Mouse (Mus musculus) C2C12 (cell line): ENCODE data around the gene Pcnt. TPM values are rescaled to one million over a fixed set of nuclear protein-coding genes. Genes with fewer than 3 reads are reported as not detected.

ENCODE experiments used
- H3K27me3 ChIP-seq: one replicate; pipeline ENCODE4 v1.6.1; 2011; ENCODE audit not compliant: control insufficient read depth, insufficient read depth, insufficient read length
- H3K36me3 ChIP-seq: one replicate; pipeline ENCODE4 v1.6.1; 2011; ENCODE audit not compliant: control insufficient read depth, insufficient read depth
- H3K4me3 ChIP-seq: one replicate; pipeline ENCODE4 v1.5.1; 2011; ENCODE audit warnings: mild to moderate bottlenecking, control low read depth; ENCODE audit not compliant: poor library complexity, insufficient read depth, severe bottlenecking
- H3K79me2 ChIP-seq: one replicate; pipeline ENCODE4 v1.6.1; 2011; ENCODE audit not compliant: control insufficient read depth, insufficient read depth
- H3K79me3 ChIP-seq: one replicate; pipeline ENCODE4 v1.6.1; 2011; ENCODE audit warnings: low read depth, control low read depth
- H3ac ChIP-seq: one replicate; pipeline ENCODE3; 2011; ENCODE audit warnings: low read depth; ENCODE audit not compliant: control insufficient read depth, insufficient read length
- CEBPB ChIP-seq: IDR thresholded peaks from one replicate; pipeline ENCODE4 v1.6.1; 2011; ENCODE audit warnings: low read depth, mild to moderate bottlenecking, control low read depth, moderate library complexity
- CTCF ChIP-seq: IDR thresholded peaks from one replicate; pipeline ENCODE4 v1.5.1; 2011; ENCODE audit not compliant: control insufficient read depth, insufficient read depth, insufficient read length
- FOSL1 ChIP-seq: IDR thresholded peaks from one replicate; pipeline ENCODE4 v1.8.0; 2011; ENCODE audit warnings: mild to moderate bottlenecking, low read length; ENCODE audit not compliant: poor library complexity, insufficient read depth, severe bottlenecking
- MAX ChIP-seq: IDR thresholded peaks from one replicate; pipeline ENCODE4 v1.6.1; 2011; ENCODE audit warnings: mild to moderate bottlenecking, control low read depth
- MYOD1 ChIP-seq: IDR thresholded peaks from one replicate; pipeline ENCODE4 v1.6.1; 2011; ENCODE audit warnings: low read depth; ENCODE audit not compliant: control insufficient read depth, insufficient read length
- MYOG ChIP-seq: IDR thresholded peaks from one replicate; pipeline ENCODE4 v1.6.1; 2011; ENCODE audit not compliant: control insufficient read depth, insufficient read length; ENCODE audit errors: extremely low read depth
- USF1 ChIP-seq: IDR thresholded peaks from one replicate; pipeline ENCODE4 v1.6.1; 2011; ENCODE audit warnings: low read depth, mild to moderate bottlenecking, control low read depth, moderate library complexity
- polyA plus RNA-seq: library from polyadenylated mRNA; unstranded; fragments of >200 nt; fragmentation: generic; extraction: Trizol; gene quantifications from one replicate; pipeline ENCODE4 v1.2.1, GENCODE M21; 2012; ENCODE audit warnings: missing spikeins

The Pcnt gene
- polyA plus RNA-seq, 1 experiment: 15.5 TPM

DNA sequence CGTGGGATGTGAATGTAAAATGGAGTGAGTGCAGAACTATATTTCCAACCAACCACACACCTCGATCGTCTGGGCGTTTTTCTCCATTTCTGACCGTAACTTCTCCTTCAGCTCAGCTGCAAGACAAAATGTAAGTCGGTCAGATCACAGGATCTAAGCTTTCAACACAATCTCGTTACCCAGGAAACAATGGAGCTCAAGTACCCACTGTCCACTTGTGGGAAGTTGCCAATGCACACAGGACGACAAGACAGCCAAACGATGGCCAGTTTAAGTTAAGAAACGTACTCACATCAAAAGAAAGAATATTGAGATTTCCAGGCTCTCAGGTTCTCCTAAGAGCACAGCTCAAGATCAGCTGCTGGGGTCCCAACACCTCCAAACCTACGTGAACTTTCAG is 8.7 kb downstream of the Pcnt start:
- no peaks in the 10 kb centered on the region for H3K27me3 ChIP-seq
- H3K36me3 ChIP-seq: peaks cover 94% of the 10 kb centered on the region
- no peak overlapping the region for H3ac ChIP-seq
- H3K4me3 ChIP-seq: no peak overlapping the region
- H3K79me3 ChIP-seq: peaks cover 6% of the 10 kb centered on the region
- TF ChIP-seq FOSL1 (no peak), USF1 (no peak), CTCF (no peak), MAX (no peak), MYOG (no peak), CEBPB (no peak)
- H3K79me2 ChIP-seq: peaks cover 13% of the 10 kb centered on the region

DNA sequence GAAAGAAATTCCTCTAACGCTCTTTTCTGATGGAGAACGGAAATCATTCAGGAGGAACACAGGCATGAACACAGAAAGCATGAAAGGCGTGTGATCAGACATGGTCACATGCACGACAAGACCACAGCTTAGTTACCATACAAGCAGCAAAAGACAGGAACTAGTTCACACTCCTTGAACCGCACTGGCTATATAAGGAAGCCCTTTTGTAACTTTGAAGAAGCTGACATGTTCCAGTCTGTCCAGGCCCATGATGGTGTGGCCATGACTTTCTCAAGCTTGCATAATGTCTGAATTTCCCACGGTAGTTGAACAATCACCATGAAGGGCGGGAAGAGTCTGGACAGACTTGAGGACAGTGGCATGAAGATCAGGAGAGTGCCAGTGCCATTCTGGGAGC is 16.9 kb downstream of the Pcnt start:
- Histone ChIP-seq H3K79me3 (no peaks in the 10 kb centered on the region), H3ac (no peak overlapping the region)

DNA sequence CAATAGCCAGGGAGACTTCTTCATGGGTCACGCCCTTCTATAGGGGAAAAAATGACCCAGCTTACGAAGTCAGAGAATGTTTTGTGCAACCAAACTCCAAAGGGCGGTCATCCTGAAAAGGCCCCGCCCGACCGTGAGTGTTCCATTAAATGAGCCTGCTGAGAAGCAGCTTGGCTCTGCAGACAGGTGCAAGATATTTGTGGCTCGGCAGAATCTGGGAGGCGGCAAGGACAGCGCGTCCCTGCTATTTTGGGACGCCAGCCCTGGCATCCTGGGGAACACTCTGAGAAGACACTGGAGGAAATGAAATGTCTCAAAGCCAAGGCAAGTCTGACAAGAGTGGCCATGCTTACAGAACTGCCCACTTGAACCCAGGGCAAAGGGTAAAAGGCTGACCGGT is 25.8 kb downstream of the Pcnt start:
- no peaks in the 10 kb centered on the region for H3K27me3 ChIP-seq
- TF ChIP-seq CEBPB (no peak), FOSL1 (no peak), MAX (no peak), CTCF (no peak), MYOG (no peak), USF1 (no peak), MYOD1 (no peak)
- no peaks in the 10 kb centered on the region for H3K79me2 ChIP-seq
- no peaks in the 10 kb centered on the region for H3K79me3 ChIP-seq
- no peak overlapping the region for H3ac ChIP-seq
- peaks cover 92% of the 10 kb centered on the region for H3K36me3 ChIP-seq
- H3K4me3 ChIP-seq: no peak overlapping the region

More for the DNA sequence above, 16.9 kb downstream of the Pcnt start:
- Histone ChIP-seq H3K36me3 (peaks cover 82% of the 10 kb centered on the region), H3K27me3 (no peaks in the 10 kb centered on the region), H3K4me3 (no peak overlapping the region), H3K79me2 (no peaks in the 10 kb centered on the region)
- no peak for TF ChIP-seq MAX
- TF ChIP-seq MYOD1: no peak
- no peak for TF ChIP-seq MYOG
- no peak for TF ChIP-seq FOSL1
- no peak for TF ChIP-seq USF1
- no peak for TF ChIP-seq CEBPB
- TF ChIP-seq CTCF: no peak

DNA sequence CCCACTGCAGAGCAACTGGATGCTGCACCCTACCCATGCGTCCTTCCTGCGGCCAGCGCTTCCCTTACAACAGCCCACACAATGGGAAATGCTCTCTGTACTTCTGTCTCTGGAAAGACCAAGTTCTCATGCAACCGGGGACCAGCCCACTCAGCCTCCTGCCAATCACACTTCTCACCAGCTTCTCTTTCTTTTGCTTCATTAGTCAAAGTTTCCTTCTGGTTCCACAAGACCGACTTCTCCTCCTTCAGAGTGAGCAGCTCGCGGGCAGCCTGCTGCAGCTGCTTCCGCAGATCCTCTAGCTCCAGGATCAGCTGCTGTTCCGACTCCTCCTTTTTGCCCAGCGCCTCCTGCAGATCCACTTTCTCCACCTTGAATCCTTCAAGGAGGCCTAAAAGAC is 34.1 kb downstream of the Pcnt start:
- TF ChIP-seq CTCF (no peak), MYOD1 (no peak), CEBPB (no peak), FOSL1 (no peak), MAX (no peak), USF1 (no peak), MYOG (no peak)
- H3K79me2 ChIP-seq: no peaks in the 10 kb centered on the region
- no peaks in the 10 kb centered on the region for H3K27me3 ChIP-seq
- peaks cover 87% of the 10 kb centered on the region for H3K36me3 ChIP-seq
- H3K4me3 ChIP-seq: no peak overlapping the region
- H3K79me3 ChIP-seq: no peaks in the 10 kb centered on the region
- H3ac ChIP-seq: no peak overlapping the region

DNA sequence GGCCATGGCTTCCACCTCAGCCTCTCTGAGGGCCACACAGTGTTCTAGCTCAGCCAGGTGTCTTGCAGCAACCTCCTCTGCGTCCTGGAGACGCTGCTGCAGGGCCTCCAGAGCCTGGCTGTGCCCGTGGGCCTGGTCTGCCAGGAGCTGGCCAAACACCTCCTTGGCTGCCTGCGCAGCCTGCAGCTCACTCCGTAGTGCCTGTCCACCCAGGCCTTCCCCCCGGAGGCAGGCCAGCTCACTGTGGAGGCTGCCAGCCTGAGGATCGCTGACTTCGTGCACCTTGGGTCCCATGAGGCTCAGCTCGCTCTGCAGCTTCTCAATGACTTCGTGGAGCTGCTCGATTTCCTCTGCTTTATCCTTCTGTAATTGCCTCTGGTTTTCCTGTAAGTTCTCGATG is 50.0 kb downstream of the Pcnt start:
- H3K79me2 ChIP-seq: no peaks in the 10 kb centered on the region
- no peak overlapping the region for H3ac ChIP-seq
- H3K27me3 ChIP-seq: no peaks in the 10 kb centered on the region
- no peak overlapping the region for H3K4me3 ChIP-seq
- no peaks in the 10 kb centered on the region for H3K79me3 ChIP-seq
- no peak for TF ChIP-seq USF1
- TF ChIP-seq CEBPB: no peak
- TF ChIP-seq MYOG: no peak
- TF ChIP-seq MYOD1: no peak
- TF ChIP-seq MAX: no peak
- no peak for TF ChIP-seq FOSL1
- TF ChIP-seq CTCF: no peak
- H3K36me3 ChIP-seq: peaks cover 75% of the 10 kb centered on the region

DNA sequence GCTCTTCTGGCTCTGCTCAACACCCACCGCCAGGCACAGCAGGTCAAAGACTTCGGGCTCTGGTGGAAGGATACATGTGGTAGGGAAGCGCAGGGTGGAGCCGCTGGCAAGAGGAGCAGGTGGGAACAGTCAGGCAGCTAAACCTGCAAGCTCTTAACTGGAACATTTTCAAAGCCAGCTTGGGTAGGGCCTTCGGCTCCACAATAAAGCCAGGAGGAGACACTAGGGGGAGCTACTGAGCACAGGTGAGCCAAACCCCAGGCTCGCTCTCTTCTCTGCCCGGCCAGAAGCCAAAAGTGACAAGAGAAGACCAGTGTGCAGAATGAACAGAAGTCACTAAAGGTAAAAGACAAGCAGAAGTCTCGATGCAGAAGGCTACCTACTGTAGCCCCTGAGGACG is 50.8 kb downstream of the Pcnt start:
- no peaks in the 10 kb centered on the region for H3K27me3 ChIP-seq
- no peak overlapping the region for H3ac ChIP-seq
- H3K79me2 ChIP-seq: no peaks in the 10 kb centered on the region
- TF ChIP-seq FOSL1 (no peak), MYOD1 (no peak), MYOG (no peak), USF1 (no peak), CTCF (no peak), MAX (no peak), CEBPB (no peak)
- H3K36me3 ChIP-seq: peaks cover 77% of the 10 kb centered on the region
- no peaks in the 10 kb centered on the region for H3K79me3 ChIP-seq
- no peak overlapping the region for H3K4me3 ChIP-seq
